Mouse (Mus musculus): ENCODE data around the gene Mad1l1. TPM values are rescaled to one million over a fixed set of nuclear protein-coding genes. Genes with fewer than 3 reads are reported as not detected.

The Mad1l1 gene
- polyA plus RNA-seq, 1 experiment from 2014 or later = 35.1 TPM

- Histone ChIP-seq H3K4me2 (replicated peaks; ENCODE audit: low read depth, low read length) (no peak overlapping the region), H3K9me3 (ENCODE audit: control insufficient read depth, low read length) (no peaks in the 10 kb centered on the region), H3K9ac (ENCODE audit: low read depth, low read length) (no peak overlapping the region), H3K36me3 (ENCODE audit: control insufficient read depth, insufficient read depth, low read length) (no peaks in the 10 kb centered on the region), H3K4me3 (ENCODE audit: low read depth, low read length) (no peak overlapping the region), H3K27me3 (ENCODE audit: control insufficient read depth, insufficient read depth, low read length) (no peaks in the 10 kb centered on the region), H3K4me1 (replicated peaks; ENCODE audit: control insufficient read depth, insufficient read depth, low read length) (no peaks in the 10 kb centered on the region), H3K27ac (ENCODE audit: low read depth, low read length) (no peak overlapping the region)
- ATAC-seq (ENCODE audit: low FRiP score) (no peak), DNase-seq (ENCODE audit: low spot score) (no peak)
- 82% methylated on average over 9 of the region's 9 CpGs for WGBS
Measured at GRCm38 (mm10) chr5:140280205-140280604, 41.1 kb downstream of the Mad1l1 start.

GRCm38 (mm10) chr5:140276779-140277178 lies 44.6 kb downstream of the Mad1l1 start:
- H3K27ac ChIP-seq (ENCODE audit: low read depth, low read length) = no peak overlapping the region
- H3K27me3 ChIP-seq (ENCODE audit: control insufficient read depth, insufficient read depth, low read length) = no peaks in the 10 kb centered on the region
- no peak overlapping the region for H3K4me2 ChIP-seq (replicated peaks; ENCODE audit: low read depth, low read length)
- H3K4me3 ChIP-seq (ENCODE audit: low read depth, low read length) = no peak overlapping the region
- no peak overlapping the region for H3K9ac ChIP-seq (ENCODE audit: low read depth, low read length)
- ATAC-seq (ENCODE audit: low FRiP score) (no peak), DNase-seq (ENCODE audit: low spot score) (no peak)
- 82% methylated on average over 6 of the region's 6 CpGs for WGBS
- no peaks in the 10 kb centered on the region for H3K9me3 ChIP-seq (ENCODE audit: control insufficient read depth, low read length)
- H3K4me1 ChIP-seq (replicated peaks; ENCODE audit: control insufficient read depth, insufficient read depth, low read length) = no peaks in the 10 kb centered on the region
- H3K36me3 ChIP-seq (ENCODE audit: control insufficient read depth, insufficient read depth, low read length) = no peaks in the 10 kb centered on the region

GRCm38 (mm10) chr5:140270976-140271685 lies 50.2 kb downstream of the Mad1l1 start:
- H3K27me3 ChIP-seq (ENCODE audit: control insufficient read depth, insufficient read depth, low read length) = no peaks in the 10 kb centered on the region
- ATAC-seq (ENCODE audit: low FRiP score) = no peak
- H3K9me3 ChIP-seq (ENCODE audit: control insufficient read depth, low read length) = no peaks in the 10 kb centered on the region
- H3K9ac ChIP-seq (ENCODE audit: low read depth, low read length) = no peak overlapping the region
- DNase-seq (ENCODE audit: low spot score) = no peak
- no peaks in the 10 kb centered on the region for H3K4me1 ChIP-seq (replicated peaks; ENCODE audit: control insufficient read depth, insufficient read depth, low read length)
- H3K4me2 ChIP-seq (replicated peaks; ENCODE audit: low read depth, low read length) = no peak overlapping the region
- WGBS = 89% methylated on average over 5 of the region's 5 CpGs
- H3K27ac ChIP-seq (ENCODE audit: low read depth, low read length) = no peak overlapping the region
- H3K36me3 ChIP-seq (ENCODE audit: control insufficient read depth, insufficient read depth, low read length) = no peaks in the 10 kb centered on the region
- H3K4me3 ChIP-seq (ENCODE audit: low read depth, low read length) = no peak overlapping the region

GRCm38 (mm10) chr5:140268396-140268795 lies 53.0 kb downstream of the Mad1l1 start:
- H3K4me3 ChIP-seq (ENCODE audit: low read depth, low read length) = no peak overlapping the region
- no peak overlapping the region for H3K27ac ChIP-seq (ENCODE audit: low read depth, low read length)
- DNase-seq (ENCODE audit: low spot score) (no peak), ATAC-seq (ENCODE audit: low FRiP score) (no peak)
- H3K36me3 ChIP-seq (ENCODE audit: control insufficient read depth, insufficient read depth, low read length) = no peaks in the 10 kb centered on the region
- H3K9ac ChIP-seq (ENCODE audit: low read depth, low read length) = no peak overlapping the region
- no peaks in the 10 kb centered on the region for H3K9me3 ChIP-seq (ENCODE audit: control insufficient read depth, low read length)
- H3K4me1 ChIP-seq (replicated peaks; ENCODE audit: control insufficient read depth, insufficient read depth, low read length) = peaks cover 16% of the 10 kb centered on the region
- H3K4me2 ChIP-seq (replicated peaks; ENCODE audit: low read depth, low read length) = no peak overlapping the region
- H3K27me3 ChIP-seq (ENCODE audit: control insufficient read depth, insufficient read depth, low read length) = no peaks in the 10 kb centered on the region
- WGBS = 84% methylated on average over 4 of the region's 4 CpGs

- H3K4me1 ChIP-seq (replicated peaks; ENCODE audit: control insufficient read depth, insufficient read depth, low read length) = peaks cover 18% of the 10 kb centered on the region
- no peaks in the 10 kb centered on the region for H3K9me3 ChIP-seq (ENCODE audit: control insufficient read depth, low read length)
- H3K4me2 ChIP-seq (replicated peaks; ENCODE audit: low read depth, low read length) = no peak overlapping the region
- DNase-seq (ENCODE audit: low spot score) (no peak), ATAC-seq (ENCODE audit: low FRiP score) (no peak)
- H3K27ac ChIP-seq (ENCODE audit: low read depth, low read length) = no peak overlapping the region
- 88% methylated on average over 2 of the region's 2 CpGs for WGBS
- H3K9ac ChIP-seq (ENCODE audit: low read depth, low read length) = no peak overlapping the region
- H3K4me3 ChIP-seq (ENCODE audit: low read depth, low read length) = no peak overlapping the region
- H3K36me3 ChIP-seq (ENCODE audit: control insufficient read depth, insufficient read depth, low read length) = no peaks in the 10 kb centered on the region
- no peaks in the 10 kb centered on the region for H3K27me3 ChIP-seq (ENCODE audit: control insufficient read depth, insufficient read depth, low read length)
Measured at GRCm38 (mm10) chr5:140267061-140267460, 54.3 kb downstream of the Mad1l1 start.

GRCm38 (mm10) chr5:140264825-140265575 lies 56.4 kb downstream of the Mad1l1 start:
- H3K9ac ChIP-seq (ENCODE audit: low read depth, low read length) = peak overlapping the region; percentile 21; the same call in 1 of the 2 replicates
- no peaks in the 10 kb centered on the region for H3K9me3 ChIP-seq (ENCODE audit: control insufficient read depth, low read length)
- no peak overlapping the region for H3K4me2 ChIP-seq (replicated peaks; ENCODE audit: low read depth, low read length)
- peak; percentile 36 for ATAC-seq (ENCODE audit: low FRiP score)
- no peaks in the 10 kb centered on the region for H3K36me3 ChIP-seq (ENCODE audit: control insufficient read depth, insufficient read depth, low read length)
- peaks cover 18% of the 10 kb centered on the region for H3K4me1 ChIP-seq (replicated peaks; ENCODE audit: control insufficient read depth, insufficient read depth, low read length)
- H3K27ac ChIP-seq (ENCODE audit: low read depth, low read length) = peak overlapping the region; percentile 71
- peak; percentile 49 for DNase-seq (ENCODE audit: low spot score)
- no peaks in the 10 kb centered on the region for H3K27me3 ChIP-seq (ENCODE audit: control insufficient read depth, insufficient read depth, low read length)
- H3K4me3 ChIP-seq (ENCODE audit: low read depth, low read length) = no peak overlapping the region
- 74% methylated on average over 5 of the region's 5 CpGs for WGBS

- Histone ChIP-seq H3K27me3 (ENCODE audit: control insufficient read depth, insufficient read depth, low read length) (no peaks in the 10 kb centered on the region), H3K36me3 (ENCODE audit: control insufficient read depth, insufficient read depth, low read length) (no peaks in the 10 kb centered on the region), H3K4me2 (replicated peaks; ENCODE audit: low read depth, low read length) (no peak overlapping the region), H3K9me3 (ENCODE audit: control insufficient read depth, low read length) (no peaks in the 10 kb centered on the region), H3K4me1 (replicated peaks; ENCODE audit: control insufficient read depth, insufficient read depth, low read length) (peaks cover 18% of the 10 kb centered on the region), H3K27ac (ENCODE audit: low read depth, low read length) (peak overlapping the region; percentile 71), H3K4me3 (ENCODE audit: low read depth, low read length) (no peak overlapping the region), H3K9ac (ENCODE audit: low read depth, low read length) (peak overlapping the region; percentile 16; the same call in 1 of the 2 replicates)
- 40% methylated on average over 30 of the region's 30 CpGs for WGBS
- DNase-seq (ENCODE audit: low spot score) (peak; percentile 66), ATAC-seq (ENCODE audit: low FRiP score) (peak; percentile 86)
Measured at GRCm38 (mm10) chr5:140263754-140264749, 57.3 kb downstream of the Mad1l1 start.

GRCm38 (mm10) chr5:140262401-140262800 lies 59.0 kb downstream of the Mad1l1 start:
- peaks cover 18% of the 10 kb centered on the region for H3K4me1 ChIP-seq (replicated peaks; ENCODE audit: control insufficient read depth, insufficient read depth, low read length)
- H3K9ac ChIP-seq (ENCODE audit: low read depth, low read length) = no peak overlapping the region
- WGBS = 82% methylated on average over 3 of the region's 3 CpGs
- H3K4me3 ChIP-seq (ENCODE audit: low read depth, low read length) = no peak overlapping the region
- no peak overlapping the region for H3K4me2 ChIP-seq (replicated peaks; ENCODE audit: low read depth, low read length)
- H3K27ac ChIP-seq (ENCODE audit: low read depth, low read length) = no peak overlapping the region
- DNase-seq (ENCODE audit: low spot score) (no peak), ATAC-seq (ENCODE audit: low FRiP score) (no peak)
- no peaks in the 10 kb centered on the region for H3K9me3 ChIP-seq (ENCODE audit: control insufficient read depth, low read length)
- no peaks in the 10 kb centered on the region for H3K27me3 ChIP-seq (ENCODE audit: control insufficient read depth, insufficient read depth, low read length)
- H3K36me3 ChIP-seq (ENCODE audit: control insufficient read depth, insufficient read depth, low read length) = no peaks in the 10 kb centered on the region
